Mouse (Mus musculus): Measurements from ENCODE around the gene Nkx1-2. TPM values are rescaled to one million over a fixed set of nuclear protein-coding genes. Genes with fewer than 3 reads are reported as not detected.

The Nkx1-2 gene
- polyA plus RNA-seq, 1 experiment from 2014 or later, result not detected

DNA sequence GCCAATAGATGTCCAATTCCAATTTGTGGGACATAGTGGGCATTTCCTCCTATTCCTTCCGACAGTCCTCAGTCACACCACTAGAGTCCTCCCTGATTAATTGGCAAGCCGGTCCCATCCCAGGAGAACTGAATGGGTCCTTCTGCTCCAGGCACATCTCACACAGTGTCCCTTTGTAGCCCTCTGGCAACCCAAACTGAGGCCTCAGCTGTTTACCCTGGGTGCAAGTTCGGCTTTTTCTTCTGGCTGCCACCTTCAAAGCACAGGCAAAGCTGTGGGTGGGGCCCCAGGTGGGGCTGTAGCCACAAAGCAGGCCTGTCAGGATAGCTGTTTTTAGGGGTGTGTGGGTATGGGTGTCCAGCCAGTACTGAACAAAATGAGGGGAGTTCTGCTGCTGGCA lies 52.3 kb downstream of the Nkx1-2 start:
- Histone ChIP-seq H3K4me1 (replicated peaks; ENCODE audit: control insufficient read depth, insufficient read depth, low read length) (no peaks in the 10 kb centered on the region), H3K9ac (ENCODE audit: low read depth, low read length) (no peak overlapping the region), H3K27ac (ENCODE audit: low read depth, low read length) (no peak overlapping the region), H3K4me3 (ENCODE audit: low read depth, low read length) (no peak overlapping the region), H3K9me3 (ENCODE audit: control insufficient read depth, low read length) (no peaks in the 10 kb centered on the region), H3K4me2 (no peak overlapping the region), H3K36me3 (ENCODE audit: control insufficient read depth, insufficient read depth, low read length) (no peaks in the 10 kb centered on the region), H3K27me3 (replicated peaks; ENCODE audit: control insufficient read depth, insufficient read depth, low read length) (no peaks in the 10 kb centered on the region)
- 74% methylated on average over 3 of the region's 3 CpGs for WGBS
- DNase-seq (ENCODE audit: low spot score) (no peak), ATAC-seq (replicated peaks; ENCODE audit: low FRiP score) (no peak)

Other genes with a start within 250 kb of the Nkx1-2 start
- gene Oat, start 23.2 kb downstream of the Nkx1-2 start, polyA plus RNA-seq (2014; fragmentation: Nextera tagmentation; extraction: Ambion mirVana), result 157 and 179 TPM in 2 replicates
- 15.8 TPM in 2 replicates for gene Lhpp, start 11.0 kb upstream of the Nkx1-2 start, polyA plus RNA-seq (2014; fragmentation: Nextera tagmentation; extraction: Ambion mirVana)
- gene Fam53b, start 214.2 kb upstream of the Nkx1-2 start, polyA plus RNA-seq (2014; fragmentation: Nextera tagmentation; extraction: Ambion mirVana), result 20.1 and 20.4 TPM in 2 replicates

Measured in liver, embryonic 11.5 days (tissue).